Mouse (Mus musculus) thymus, postnatal 4 days (tissue): ENCODE results near the gene Ptk6.
A peak's percentile ranks its signal among the peaks of the same experiment; 100 is the strongest.

Source experiments
- DNase-seq: peaks from one replicate; pipeline ENCODE4 v3.0.0; 2021

Gene Ptk6

DNA sequence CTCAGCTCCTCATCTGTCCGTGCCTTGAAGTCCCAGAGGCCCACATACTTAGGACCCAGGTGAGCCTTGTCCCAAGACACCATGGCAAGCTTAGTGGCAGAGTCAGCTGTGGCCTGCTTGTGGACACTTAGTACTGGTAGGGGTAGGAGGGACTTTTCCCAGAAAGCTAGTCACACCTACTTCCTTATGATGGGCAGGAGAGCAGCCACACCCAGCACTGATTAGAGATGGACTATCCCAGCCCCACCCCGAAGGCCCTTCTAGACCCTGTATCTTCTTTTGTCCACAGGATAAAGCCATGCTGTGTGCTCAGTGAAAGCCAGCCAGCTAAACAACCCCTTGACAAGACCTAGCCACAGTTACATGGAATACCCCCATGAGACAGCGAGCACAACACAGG is at the start of gene Ptk6:
Gene Ptk6 (minus strand): TSS at position 368 of the 400 bp plus-strand sequence.
- no peak for DNase-seq

DNA sequence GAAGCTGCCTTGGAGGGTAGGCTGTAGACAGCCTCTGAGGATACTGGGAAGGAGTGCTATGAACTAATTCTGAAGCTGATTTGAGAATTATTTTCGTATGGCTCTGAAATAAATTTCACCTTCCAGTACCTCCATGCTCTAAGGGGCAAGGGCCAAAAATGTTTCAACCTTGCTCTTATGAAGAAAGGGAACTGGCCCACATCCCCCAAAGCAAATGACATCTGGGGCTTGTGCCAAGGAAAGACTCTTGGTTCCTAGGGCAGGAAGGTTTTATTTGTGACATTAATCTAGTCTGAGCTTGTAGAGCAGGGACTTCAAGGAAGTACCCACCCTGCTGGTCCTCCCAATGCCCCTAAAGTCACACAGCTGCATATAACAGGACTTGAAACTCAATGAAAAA is 49.3 kb upstream of the Ptk6 start:
- DNase-seq, result no peak

DNA sequence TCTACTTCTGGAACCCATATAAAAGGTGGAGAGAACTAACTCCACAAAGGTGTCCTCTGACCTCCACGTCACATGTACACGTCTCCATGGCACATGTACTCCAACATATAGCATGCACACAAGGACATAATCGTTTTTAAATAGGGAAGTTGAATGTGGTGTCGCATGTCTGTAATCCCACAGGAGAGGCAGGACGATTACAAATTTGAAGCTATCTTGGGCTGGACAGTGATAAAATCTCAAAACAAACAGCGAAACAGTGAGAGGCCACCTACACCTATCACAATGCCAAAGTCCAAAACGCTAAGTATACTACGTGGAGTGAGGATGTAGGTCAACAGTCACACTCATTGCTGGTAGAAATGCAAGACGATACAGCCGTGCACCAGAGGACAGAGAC is 46.6 kb upstream of the Ptk6 start:
- no peak for DNase-seq

DNA sequence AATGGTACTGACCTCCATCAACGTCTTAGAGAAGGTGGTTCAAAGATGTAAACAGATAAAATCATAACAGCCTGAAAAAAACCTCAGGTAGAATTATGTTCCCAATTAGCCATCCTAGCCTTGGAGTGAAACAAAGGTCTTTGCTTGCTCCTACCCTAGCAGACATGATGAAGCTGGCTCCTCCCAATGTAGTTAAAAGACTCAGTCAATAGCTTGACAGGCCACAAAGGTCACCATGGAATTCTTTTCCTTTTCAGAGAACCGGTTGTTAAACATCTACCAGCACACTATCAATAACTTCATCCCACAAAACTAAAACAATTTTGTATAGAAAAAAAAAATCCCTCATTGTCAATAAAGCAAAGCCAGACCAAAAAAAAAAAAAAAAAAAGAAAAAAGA is 42.4 kb upstream of the Ptk6 start:
- DNase-seq, result no peak

DNA sequence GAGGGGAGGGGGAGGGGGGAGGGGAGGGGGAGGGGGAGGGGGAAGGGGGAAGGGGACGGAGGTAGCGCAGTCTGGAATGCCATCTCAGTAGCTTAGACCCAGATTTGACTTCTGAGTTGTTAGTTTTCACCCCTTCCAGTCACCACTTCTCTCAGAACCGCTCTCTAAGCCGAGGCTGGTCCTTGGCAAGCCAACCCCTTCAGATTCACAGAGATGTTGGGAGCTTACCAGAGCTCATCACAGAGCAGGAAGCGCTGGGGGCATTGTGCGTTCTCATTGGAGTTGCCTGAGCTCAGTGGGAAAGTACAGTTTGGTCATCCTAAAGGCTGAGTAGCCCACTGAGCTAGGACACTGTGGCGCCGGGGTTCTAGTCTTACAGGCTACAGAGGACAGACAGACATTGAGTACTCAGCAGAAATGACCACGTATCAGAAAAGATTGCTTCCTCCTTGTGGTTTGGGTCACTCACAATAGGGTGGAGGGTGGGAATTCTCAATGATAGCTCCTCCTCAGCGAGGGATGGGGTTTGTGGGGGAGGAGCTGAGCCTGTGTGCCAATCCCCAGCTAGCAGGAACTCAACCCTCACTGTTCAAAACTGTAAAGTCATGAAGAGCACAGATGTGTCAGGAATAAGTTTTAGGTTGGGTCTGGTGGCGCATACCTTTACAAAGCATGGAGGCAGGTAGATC is 41.3 kb upstream of the Ptk6 start:
- no peak for DNase-seq

DNA sequence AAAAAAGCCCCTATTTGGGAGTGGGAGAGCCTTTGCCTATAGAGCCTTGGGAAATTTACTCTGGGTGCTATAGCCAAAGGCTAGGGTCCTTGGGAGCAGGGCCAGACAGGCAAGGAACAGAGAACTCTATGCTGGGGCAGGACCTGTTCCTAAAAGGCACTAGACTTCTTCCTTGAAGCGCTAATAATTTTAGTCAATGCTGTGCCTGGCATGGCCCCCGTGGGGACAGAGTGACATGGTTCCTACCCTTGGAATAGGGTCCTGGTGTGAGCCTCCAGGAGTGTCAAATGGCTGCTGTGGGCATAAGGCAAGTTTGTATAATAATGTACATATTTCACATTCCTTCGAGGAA is 39.7 kb upstream of the Ptk6 start:
- DNase-seq, result no peak

DNA sequence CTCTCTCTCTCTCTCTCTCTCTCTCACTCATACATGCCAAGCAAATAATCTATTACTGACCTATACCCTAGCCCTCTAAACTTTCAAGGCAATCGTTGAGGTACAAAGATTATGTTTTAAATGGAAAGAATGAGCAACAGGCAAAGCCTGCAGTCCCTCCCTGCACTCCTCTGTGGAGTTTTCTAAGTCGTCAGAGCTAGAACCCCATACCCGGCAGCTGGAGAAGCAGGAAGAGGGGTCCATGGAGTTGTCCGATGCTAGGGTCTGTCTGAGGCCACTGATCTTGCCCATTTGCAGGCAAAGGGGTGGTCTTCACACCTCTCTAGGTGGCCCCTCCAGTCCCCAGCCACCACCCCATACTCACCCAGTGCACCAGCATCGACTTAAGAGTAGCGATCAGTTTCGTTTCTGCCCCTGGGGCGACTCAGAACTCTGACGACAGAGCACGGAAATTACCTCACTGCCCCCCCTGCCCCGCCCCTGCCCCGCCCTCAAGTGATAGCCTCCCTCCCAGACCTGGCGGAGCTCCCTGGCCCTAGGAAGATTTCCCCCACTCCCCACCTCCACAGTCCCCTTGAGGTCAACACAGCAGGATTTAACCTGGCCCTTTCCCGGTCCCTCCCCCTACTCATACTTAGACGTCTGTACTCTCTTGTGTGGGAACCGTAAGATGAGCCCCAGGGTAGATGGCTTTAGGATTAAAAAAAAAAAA is 39.2 kb upstream of the Ptk6 start, which contains the start of gene Helz2:
Gene Helz2 (minus strand): TSS at position 426 of the 712 bp plus-strand sequence.
- peak; percentile 72 for DNase-seq

DNA sequence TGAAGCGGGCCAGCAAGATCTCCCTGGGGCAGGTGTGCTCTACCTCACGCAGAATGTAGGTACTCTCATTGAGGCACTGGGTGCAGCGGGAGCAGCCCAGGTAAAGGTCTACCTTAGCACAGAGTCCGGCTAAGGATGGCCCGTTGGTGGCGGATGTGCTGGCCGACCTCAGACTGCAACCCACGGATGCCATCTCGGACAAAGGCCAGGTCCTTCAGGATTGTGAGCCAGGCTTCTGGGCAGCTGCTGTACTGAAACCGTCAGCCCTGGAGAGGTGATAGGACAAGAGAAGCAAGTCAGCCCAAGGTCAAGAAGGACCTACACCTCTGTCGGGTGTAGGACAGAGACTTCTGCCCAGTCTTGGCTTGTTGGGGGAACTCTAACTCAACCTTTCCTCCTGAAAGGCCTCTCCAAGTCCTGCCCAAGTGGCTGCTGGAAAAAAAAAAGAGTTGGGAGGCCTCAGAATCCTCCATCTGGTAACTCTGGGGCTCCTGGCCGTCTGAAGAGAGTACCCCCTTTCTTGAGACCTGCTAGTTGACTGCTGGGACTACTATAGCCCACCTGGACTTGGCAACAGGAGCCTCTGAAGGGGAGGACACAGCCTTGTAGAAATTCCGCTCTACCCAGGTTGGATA is 38.3 kb upstream of the Ptk6 start:
- no peak for DNase-seq

DNA sequence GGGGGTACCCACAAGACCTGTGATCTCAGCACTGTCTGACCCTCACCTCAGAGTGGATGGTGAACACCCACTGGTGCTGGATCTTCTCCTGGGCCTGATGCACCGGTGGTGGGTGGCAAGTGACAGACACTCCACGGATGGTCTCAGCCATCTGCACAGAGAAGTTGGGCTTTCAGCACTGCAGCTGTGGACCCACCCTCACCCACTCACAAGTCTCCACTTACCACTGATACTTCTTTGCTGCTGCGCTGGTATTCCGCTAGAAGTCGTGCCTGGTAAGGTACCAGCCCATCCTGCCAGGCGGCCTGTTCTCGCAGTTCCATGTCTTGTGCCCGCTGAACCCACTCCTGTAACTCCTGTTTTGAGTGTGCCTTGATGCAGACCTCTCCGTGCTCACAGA is 36.7 kb upstream of the Ptk6 start:
- DNase-seq, result no peak

DNA sequence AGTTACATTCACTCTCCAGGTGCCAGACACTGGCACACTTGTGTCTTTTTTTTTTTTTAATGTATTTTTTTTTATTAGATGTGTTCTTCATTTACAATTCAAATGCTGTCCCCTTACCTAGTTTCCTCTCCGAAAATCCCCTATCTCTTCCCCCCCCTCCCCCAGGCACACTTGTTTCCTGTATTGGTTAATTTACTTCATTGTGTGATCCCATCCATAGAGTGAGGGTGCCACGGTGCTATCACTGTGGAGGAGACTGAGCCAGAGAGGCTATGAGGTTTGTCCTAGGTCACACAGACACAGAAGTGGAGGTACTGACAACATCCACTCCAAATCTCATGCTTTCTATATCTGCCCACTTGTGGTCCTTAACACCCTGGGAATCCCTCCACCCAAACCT is 36.3 kb upstream of the Ptk6 start:
- DNase-seq, result no peak

DNA sequence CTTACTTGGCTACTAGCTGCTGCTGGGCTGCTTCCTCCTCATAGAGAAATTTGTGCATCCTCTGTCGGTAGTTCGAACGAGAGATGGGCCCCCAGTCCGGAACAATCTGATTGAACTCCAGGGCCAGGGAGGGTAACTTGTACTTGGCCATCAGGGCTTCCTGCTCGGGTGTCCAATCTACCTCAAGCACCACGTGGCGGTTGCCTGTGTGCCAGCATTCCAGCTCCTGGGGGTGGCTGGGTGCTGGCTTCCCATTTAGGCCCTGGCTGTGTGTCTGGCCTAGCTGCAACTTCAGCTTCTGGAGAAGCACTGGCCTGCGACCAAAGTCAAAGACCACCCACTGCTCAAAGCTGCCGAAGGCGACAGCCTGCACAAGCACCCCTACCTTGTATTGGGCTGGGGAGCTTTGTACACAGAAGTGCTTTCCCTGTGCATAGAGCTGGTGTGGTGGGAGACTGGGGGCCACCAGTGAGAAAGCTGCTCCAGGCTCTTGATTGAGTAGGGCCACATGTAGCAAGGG is 35.6 kb upstream of the Ptk6 start:
- DNase-seq, result no peak

DNA sequence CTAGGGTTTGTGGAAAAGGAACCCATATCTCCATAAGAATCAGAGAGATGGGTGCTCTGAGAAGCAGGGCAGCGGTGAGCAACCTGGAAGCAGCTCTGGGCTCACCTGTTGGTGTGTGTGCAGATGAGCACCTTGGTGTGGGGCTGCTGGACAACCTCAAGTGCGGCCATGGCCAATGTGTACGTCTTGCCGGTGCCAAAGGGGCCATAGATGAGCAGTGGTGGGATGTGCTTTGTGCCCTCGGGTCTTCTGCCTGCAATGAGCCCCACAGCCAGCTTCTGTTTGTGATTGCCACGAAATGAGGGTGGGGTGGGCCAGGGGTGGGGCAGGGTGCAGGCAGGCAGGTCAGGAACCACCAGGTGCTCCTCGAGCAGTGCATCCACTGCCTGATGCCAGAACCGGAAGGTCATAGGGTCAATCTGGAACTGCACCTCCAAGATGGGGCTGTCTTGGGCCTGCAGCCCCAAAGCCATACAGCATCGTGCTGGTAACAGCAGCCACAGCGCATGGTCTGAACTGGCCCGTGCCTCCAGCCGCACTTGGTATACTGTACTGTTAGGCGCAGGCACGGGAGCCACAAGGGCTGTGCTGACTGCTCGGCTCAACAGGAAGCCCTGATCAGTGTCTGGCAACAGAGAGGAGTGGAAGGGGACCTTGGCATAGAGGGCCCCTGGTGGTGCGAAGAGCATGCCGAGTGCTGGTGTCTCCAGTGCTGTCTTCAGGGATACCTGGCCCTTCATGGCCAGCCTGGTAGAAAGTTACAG is 34.8 kb upstream of the Ptk6 start:
- DNase-seq, result no peak

DNA sequence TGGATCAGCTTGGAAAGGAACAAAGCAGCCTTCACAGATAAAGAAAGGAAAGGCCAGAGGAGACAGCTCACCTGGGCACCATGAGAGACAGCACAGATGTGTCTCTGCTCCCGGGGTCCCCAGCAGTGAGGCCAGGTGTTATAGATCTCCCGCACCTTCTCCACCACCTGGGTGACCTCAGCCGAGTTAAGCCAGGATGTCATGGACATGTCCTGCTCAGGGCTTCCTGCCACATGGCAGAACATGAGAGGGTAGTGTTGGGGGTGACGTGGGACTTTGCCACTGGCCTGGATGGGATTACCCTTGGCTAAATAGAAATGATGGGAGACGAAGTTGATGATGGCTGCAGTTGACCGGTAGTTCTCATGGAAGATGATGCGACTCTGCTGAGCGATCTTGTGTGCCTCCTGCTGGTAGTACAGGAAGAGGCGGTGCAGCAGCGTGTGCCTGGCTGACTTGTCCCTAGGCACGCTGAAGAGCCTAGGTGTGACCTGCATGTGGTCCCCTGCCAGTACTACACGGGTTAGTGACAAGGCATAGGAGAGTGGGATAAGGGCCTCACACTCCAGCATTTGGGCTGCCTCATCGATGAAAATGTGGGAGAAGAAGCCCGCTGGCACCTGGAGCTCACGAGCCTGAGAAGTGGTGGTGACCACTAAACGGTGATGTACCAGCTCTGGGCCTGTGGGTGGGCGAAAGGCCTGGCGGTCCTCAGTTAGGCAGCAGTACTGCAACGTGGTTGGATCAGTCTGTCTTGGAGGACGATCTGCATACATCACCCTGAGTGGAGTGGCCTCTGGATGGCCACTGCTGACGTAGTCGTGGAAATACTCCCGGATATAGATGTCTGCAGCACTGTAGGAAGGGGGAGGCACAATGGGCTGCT is 33.3 kb upstream of the Ptk6 start:
- DNase-seq, result no peak

DNA sequence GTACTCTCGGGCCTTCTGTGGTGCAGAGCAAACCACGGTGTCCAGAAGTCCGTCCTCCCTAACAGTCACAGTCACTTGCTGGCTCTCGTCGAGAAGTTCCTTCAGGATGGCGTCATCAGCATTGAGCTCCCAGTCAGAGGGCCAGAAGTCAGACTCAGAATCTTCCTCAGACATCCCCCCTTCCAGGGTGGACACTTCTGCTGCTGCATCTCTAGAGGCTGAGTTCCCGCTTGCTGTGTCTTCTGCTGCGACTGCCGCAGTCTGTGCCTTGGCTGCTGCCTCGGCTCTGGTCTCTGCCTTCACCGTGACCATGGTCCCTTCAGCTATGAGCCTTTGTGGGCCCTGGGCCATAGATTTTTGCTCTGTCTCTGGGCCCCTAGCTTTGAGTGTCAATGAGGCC is 32.1 kb upstream of the Ptk6 start:
- no peak for DNase-seq

DNA sequence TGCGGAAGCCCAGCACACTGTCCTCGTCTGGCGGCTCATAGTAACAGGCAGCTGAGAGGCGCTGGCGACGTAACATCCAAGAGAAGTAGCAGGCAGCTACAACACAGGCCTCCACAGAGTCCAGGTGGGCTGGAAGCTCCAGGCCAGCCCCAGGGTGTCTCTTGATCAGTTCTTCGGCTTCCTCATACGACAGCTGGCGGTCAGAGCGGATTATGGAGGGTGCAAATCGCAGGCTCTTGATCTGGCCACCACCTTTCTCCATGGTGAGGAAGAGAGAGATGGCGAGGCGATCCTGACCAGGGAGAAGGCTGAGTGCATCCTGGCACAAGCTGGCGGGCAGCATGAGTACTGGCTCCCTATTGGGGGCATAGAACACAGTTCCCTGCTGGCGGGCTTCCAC is 30.9 kb upstream of the Ptk6 start:
- DNase-seq, result no peak

DNA sequence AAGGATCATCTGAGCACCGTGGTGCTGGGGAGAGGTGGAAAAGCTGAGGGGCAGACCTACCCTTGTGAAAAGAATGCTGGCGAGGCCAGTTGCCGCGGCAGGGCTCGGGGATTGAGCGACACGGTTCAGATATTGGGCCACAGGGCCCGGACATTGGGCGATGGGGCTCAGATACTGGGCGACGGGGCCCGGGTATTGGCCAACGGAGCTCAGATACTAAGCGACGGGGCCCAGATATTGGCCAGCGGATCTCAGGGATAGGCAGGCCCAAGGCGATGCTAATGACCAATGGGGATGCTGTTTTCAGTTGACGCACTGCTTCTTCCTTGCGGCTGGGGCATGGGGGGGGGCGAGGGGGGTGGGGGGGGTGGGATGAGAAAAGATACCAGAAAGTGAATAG is 28.6 kb upstream of the Ptk6 start:
- no peak for DNase-seq

DNA sequence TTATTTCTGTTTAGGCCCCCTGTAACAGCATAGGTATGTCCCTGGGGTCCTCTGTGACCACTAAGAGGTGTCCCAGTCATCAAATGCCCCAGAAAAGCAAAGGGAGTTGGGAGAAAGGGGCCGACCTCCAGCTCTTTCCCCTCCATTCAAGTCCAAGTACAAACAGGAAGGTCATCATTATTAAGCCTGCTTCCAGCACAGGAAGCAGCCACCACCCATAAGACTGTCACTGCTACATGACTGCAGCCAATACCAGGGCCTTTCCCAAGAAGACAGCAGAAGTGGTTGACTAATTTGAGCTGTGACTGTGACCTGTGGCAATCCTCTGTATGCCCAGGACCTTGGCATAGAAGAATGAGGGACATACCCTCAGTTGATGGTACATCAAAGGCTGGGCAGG is 25.7 kb upstream of the Ptk6 start:
- no peak for DNase-seq

DNA sequence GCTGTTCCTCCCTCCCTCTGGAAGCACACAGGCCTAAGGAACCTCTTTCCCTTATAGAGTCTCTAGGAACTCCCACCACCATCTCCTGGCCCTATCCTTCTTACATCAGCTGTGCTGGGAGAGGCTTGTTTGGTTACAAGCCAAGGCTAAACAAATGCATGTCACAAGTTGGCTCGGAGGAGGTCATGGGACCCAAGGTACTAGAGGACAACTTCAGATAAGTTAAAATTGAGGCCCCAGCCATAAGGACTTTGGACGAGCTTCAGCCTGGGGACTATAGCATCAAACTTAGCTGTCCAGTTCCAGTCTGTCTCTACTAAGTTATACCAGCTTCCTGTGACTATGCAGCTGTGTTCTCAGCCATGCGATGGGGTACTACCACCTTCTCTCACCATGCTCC is 24.5 kb upstream of the Ptk6 start:
- no peak for DNase-seq

DNA sequence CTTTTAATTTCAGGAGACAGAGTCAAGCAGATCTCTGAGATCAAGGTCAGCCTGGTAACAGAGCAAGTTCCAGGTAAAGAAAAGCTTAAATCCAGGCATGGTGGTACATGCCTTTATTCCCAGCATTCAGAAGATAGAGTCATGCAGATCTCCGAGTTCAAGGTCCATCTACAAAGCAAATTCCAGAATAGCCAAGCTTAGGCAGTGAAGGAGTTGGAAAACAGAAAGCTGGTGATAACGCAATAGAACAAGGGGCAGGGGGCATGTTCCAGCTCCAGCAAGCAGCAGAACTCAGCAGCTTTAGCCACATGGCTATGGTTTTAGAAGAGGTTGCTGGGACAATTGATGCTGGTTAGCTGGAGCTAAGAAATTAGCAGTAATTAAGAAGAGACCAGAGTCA is 22.4 kb upstream of the Ptk6 start:
- no peak for DNase-seq

DNA sequence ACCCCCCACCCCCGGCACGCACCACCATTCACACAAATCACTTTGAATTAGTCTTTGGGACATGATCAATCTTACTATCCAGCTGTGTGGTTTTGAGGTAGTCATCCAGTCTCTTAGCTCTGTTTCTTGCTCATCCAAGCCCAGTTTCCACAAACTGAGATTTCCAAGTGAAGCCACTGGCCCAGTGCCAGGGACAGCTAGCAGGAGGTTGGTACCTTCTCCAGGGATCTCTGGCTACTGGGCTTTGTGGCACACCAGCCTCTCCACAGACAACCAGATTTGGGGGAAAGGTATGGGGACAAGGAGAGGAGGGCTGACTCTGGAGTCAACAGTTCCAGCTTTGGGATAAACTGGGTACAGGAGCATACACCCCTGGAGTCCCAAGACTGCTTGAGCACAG is 17.8 kb upstream of the Ptk6 start:
- no peak for DNase-seq

DNA sequence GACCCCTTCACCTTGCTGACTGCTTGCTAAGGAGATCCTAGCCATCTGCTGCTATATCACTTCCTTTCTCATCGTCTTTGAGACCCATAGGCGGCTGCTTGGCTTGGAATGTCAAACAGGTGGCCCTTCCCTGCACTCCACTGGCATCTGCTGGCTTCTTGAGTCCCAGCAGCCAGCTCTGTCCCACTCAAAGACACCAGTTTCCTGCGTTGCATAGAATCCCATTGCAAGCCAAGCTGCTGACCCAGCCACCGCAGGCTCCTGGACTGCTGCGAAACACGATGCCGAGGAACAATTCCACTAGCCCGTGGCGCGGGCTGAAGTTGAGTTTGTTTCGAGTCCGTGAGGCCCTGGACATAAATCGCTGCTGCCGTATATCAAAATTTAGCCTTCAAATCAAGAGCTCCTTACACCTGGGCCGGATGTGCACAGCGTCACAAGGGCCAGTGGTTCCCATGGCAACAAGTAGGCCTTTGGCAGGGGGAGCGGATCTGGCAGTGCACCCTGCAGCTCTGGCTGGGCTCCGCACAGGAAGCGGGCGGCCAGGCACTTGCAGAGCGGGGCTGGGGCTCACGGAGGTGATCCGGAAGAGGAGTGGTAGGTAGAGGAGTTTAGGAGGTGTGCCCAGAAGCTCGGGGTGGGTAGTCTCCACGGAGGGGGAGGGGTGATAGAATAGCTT is 17.1 kb upstream of the Ptk6 start, which contains the start of gene Fndc11:
Gene Fndc11 (plus strand): TSS at position 476 of the 679 bp plus-strand sequence.
- peak; percentile 90 for DNase-seq
